Mouse (Mus musculus): ENCODE data around the gene Iqcf3. TPM values are rescaled to one million over a fixed set of nuclear protein-coding genes. Genes with fewer than 3 reads are reported as not detected.
"Not testable (repeated sequence)": the region's sequence is repeated elsewhere in the genome, so short reads cannot be mapped to it uniquely, and the experiment has no call there.

Gene Iqcf3
- total RNA-seq (2014; rRNA removed) (not detected in 2 replicates), polyA plus RNA-seq (2015; fragmentation: Nextera tagmentation; extraction: Ambion mirVana) (not detected in 2 replicates)

DNA sequence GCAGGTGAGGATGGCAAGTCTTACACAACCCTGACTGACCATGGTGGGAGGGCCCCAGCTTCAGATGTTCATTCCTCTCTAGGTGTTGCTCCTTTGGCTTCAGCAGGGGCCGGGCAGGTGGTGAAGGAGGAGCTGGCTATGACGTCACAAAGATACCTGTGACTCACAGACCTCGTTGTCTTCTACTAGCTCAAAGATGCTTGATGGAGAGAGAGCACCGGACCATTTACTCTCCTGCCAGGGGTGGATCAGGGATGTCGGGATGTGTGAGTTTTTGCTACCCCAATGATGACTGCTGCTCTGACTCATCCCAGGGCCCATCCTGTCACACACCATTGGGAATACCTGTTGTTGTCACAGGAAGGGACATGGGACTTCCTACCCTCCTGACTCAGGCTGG lies at the start of gene Iqcf3:
TSS of gene Iqcf3 (minus strand) at position 101 of the 400 bp plus-strand sequence.
- no peak for ATAC-seq
- Histone ChIP-seq H3K4me1 (ENCODE audit: insufficient read depth, low read length) (no peaks in the 10 kb centered on the region), H3K27me3 (ENCODE audit: insufficient read depth, low read length) (no peaks in the 10 kb centered on the region), H3K4me2 (ENCODE audit: low read depth, low read length) (no peak within 1 kb of the TSS), H3K36me3 (ENCODE audit: insufficient read depth, low read length) (no peaks in the 10 kb centered on the region), H3K9me3 (ENCODE audit: low read length) (no peaks in the 10 kb centered on the region), H3K27ac (no peak within 1 kb of the TSS), H3K4me3 (ENCODE audit: low read length) (no peak within 1 kb of the TSS), H3K9ac (replicated peaks; ENCODE audit: low read length) (no peak within 1 kb of the TSS)
- no peak for TF ChIP-seq CTCF (IDR thresholded peaks at IDR 0.05; ENCODE audit: low read depth)
- no peak for DNase-seq (ENCODE audit: low spot score)
- WGBS: 96% methylated on average over 5 of the region's 5 CpGs

DNA sequence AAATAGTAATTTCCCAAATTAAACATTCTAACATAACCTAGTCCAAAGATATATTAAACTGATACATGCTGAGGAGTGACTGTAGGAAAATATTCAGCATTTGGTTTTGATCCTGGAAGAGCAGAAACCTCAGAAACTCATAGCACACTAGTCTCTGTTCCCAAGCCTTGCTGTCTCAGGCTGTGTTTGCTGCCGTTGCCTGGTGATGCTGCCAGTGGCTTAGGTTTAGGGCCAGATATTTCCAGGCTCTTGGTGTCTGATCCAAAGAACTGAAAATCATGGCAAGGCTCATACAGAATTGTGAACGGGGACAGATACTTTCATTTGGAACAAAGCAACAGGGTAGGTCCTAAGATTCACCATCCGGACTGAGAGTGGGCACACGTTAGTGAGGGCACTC lies 49.3 kb upstream of the Iqcf3 start:
- H3K4me2 ChIP-seq (ENCODE audit: low read depth, low read length): no peak overlapping the region
- WGBS: 73% methylated on average over 4 of the region's 4 CpGs
- H3K4me3 ChIP-seq (ENCODE audit: low read length): no peak overlapping the region
- no peak for DNase-seq (ENCODE audit: low spot score)
- H3K9me3 ChIP-seq (ENCODE audit: low read length): no peaks in the 10 kb centered on the region
- no peaks in the 10 kb centered on the region for H3K4me1 ChIP-seq (ENCODE audit: insufficient read depth, low read length)
- H3K27ac ChIP-seq: no peak overlapping the region
- H3K36me3 ChIP-seq (ENCODE audit: insufficient read depth, low read length): no peaks in the 10 kb centered on the region
- no peak for TF ChIP-seq CTCF (IDR thresholded peaks at IDR 0.05; ENCODE audit: low read depth)
- no peak for ATAC-seq
- H3K9ac ChIP-seq (replicated peaks; ENCODE audit: low read length): no peak overlapping the region
- H3K27me3 ChIP-seq (ENCODE audit: insufficient read depth, low read length): no peaks in the 10 kb centered on the region

DNA sequence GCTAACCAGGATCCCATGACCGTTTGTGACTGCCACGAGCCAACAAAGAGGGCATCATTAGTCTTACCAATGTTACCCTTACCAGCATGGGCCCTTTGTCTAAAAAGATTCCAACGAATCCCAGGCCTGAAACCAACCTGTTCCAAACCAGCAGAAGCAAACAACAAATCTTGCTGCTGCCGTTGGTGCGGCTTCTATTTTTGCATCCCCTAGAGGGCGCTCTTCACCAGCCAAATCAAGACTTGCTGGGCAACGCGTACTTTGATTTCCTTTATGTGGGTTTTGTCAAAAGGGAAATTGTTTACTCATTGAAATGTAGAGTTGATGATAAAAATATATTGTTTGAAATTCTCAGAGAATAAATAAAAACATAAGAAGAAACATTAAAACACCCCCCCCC lies 39.1 kb upstream of the Iqcf3 start:
- Histone ChIP-seq H3K4me2 (ENCODE audit: low read depth, low read length) (no peak overlapping the region), H3K36me3 (ENCODE audit: insufficient read depth, low read length) (no peaks in the 10 kb centered on the region), H3K9ac (replicated peaks; ENCODE audit: low read length) (no peak overlapping the region), H3K27ac (no peak overlapping the region), H3K4me3 (ENCODE audit: low read length) (no peak overlapping the region), H3K4me1 (ENCODE audit: insufficient read depth, low read length) (no peaks in the 10 kb centered on the region), H3K9me3 (ENCODE audit: low read length) (no peaks in the 10 kb centered on the region), H3K27me3 (ENCODE audit: insufficient read depth, low read length) (no peaks in the 10 kb centered on the region)
- WGBS: 22% methylated on average over 8 of the region's 8 CpGs
- DNase-seq (ENCODE audit: low spot score): peak; percentile 87
- ATAC-seq: no peak
- TF ChIP-seq CTCF (IDR thresholded peaks at IDR 0.05; ENCODE audit: low read depth): peak; percentile 82

GRCm38 (mm10) chr9:106598466-106598865 lies 37.0 kb upstream of the Iqcf3 start:
- H3K9me3 ChIP-seq (ENCODE audit: low read length): no peaks in the 10 kb centered on the region
- H3K27ac ChIP-seq: no peak overlapping the region
- no peak overlapping the region for H3K4me2 ChIP-seq (ENCODE audit: low read depth, low read length)
- no peak for TF ChIP-seq CTCF (IDR thresholded peaks at IDR 0.05; ENCODE audit: low read depth)
- H3K27me3 ChIP-seq (ENCODE audit: insufficient read depth, low read length): no peaks in the 10 kb centered on the region
- no peaks in the 10 kb centered on the region for H3K4me1 ChIP-seq (ENCODE audit: insufficient read depth, low read length)
- H3K36me3 ChIP-seq (ENCODE audit: insufficient read depth, low read length): no peaks in the 10 kb centered on the region
- H3K4me3 ChIP-seq (ENCODE audit: low read length): no peak overlapping the region
- WGBS: 40% methylated on average over 7 of the region's 7 CpGs
- DNase-seq (ENCODE audit: low spot score): no peak
- ATAC-seq: no peak
- no peak overlapping the region for H3K9ac ChIP-seq (replicated peaks; ENCODE audit: low read length)

DNA sequence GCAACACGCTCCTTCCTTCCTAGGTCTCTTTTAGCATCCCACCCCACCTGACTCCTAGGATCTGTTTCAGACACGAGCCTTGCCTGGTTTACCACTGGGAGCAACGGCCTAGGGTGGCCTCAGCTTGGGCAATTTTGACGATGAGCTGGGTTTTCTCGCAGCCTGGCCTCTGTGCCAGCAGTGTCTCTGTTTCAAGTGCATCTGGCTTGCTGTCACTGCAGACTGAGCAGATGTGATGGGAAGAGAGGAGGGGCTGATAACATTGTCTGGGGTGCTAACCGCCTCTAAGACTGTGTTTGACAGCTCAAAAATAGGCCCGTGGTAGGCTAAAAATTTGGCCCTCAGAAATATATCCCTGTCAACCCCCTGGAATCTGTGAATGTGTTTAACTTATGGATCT lies 34.4 kb upstream of the Iqcf3 start:
- H3K4me2 ChIP-seq (ENCODE audit: low read depth, low read length): no peak overlapping the region
- ATAC-seq: no peak
- 62% methylated on average over 7 of the region's 7 CpGs for WGBS
- H3K9me3 ChIP-seq (ENCODE audit: low read length): no peaks in the 10 kb centered on the region
- no peaks in the 10 kb centered on the region for H3K4me1 ChIP-seq (ENCODE audit: insufficient read depth, low read length)
- no peak overlapping the region for H3K27ac ChIP-seq
- no peaks in the 10 kb centered on the region for H3K27me3 ChIP-seq (ENCODE audit: insufficient read depth, low read length)
- no peak overlapping the region for H3K4me3 ChIP-seq (ENCODE audit: low read length)
- TF ChIP-seq CTCF (IDR thresholded peaks at IDR 0.05; ENCODE audit: low read depth): no peak
- no peak for DNase-seq (ENCODE audit: low spot score)
- no peaks in the 10 kb centered on the region for H3K36me3 ChIP-seq (ENCODE audit: insufficient read depth, low read length)
- no peak overlapping the region for H3K9ac ChIP-seq (replicated peaks; ENCODE audit: low read length)

GRCm38 (mm10) chr9:106595402-106595801 lies 34.0 kb upstream of the Iqcf3 start:
- H3K9ac ChIP-seq (replicated peaks; ENCODE audit: low read length); ATAC-seq; H3K27ac ChIP-seq; H3K36me3 ChIP-seq (ENCODE audit: insufficient read depth, low read length); H3K9me3 ChIP-seq (ENCODE audit: low read length); H3K4me1 ChIP-seq (ENCODE audit: insufficient read depth, low read length); H3K4me3 ChIP-seq (ENCODE audit: low read length); DNase-seq (ENCODE audit: low spot score); H3K27me3 ChIP-seq (ENCODE audit: insufficient read depth, low read length); H3K4me2 ChIP-seq (ENCODE audit: low read depth, low read length): not testable (repeated sequence)
- 11% methylated on average over 4 of the region's 4 CpGs for WGBS

- no peak for DNase-seq (ENCODE audit: low spot score)
- TF ChIP-seq CTCF (IDR thresholded peaks at IDR 0.05; ENCODE audit: low read depth): no peak
- ATAC-seq: no peak
These were observed 30.7 kb upstream of the Iqcf3 start for GRCm38 (mm10) chr9:106592158-106592557.

More at GRCm38 (mm10) chr9:106592158-106592557, 30.7 kb upstream of the Iqcf3 start:
- Histone ChIP-seq H3K4me1 (ENCODE audit: insufficient read depth, low read length) (no peaks in the 10 kb centered on the region), H3K9ac (replicated peaks; ENCODE audit: low read length) (no peak overlapping the region), H3K27me3 (ENCODE audit: insufficient read depth, low read length) (no peaks in the 10 kb centered on the region), H3K4me3 (ENCODE audit: low read length) (no peak overlapping the region), H3K4me2 (ENCODE audit: low read depth, low read length) (no peak overlapping the region), H3K36me3 (ENCODE audit: insufficient read depth, low read length) (no peaks in the 10 kb centered on the region), H3K27ac (no peak overlapping the region), H3K9me3 (ENCODE audit: low read length) (no peaks in the 10 kb centered on the region)
- WGBS: 91% methylated on average over 5 of the region's 5 CpGs

Measured in hindbrain, postnatal 0 days (tissue).